Mouse (Mus musculus): ENCODE results near the gene Lancl2. TPM values are rescaled to one million over a fixed set of nuclear protein-coding genes. Genes with fewer than 3 reads are reported as not detected.

The Lancl2 gene
- polyA plus RNA-seq (2015; fragmentation: Nextera tagmentation; extraction: Ambion mirVana) = 72.0 and 80.2 TPM in 2 replicates

DNA sequence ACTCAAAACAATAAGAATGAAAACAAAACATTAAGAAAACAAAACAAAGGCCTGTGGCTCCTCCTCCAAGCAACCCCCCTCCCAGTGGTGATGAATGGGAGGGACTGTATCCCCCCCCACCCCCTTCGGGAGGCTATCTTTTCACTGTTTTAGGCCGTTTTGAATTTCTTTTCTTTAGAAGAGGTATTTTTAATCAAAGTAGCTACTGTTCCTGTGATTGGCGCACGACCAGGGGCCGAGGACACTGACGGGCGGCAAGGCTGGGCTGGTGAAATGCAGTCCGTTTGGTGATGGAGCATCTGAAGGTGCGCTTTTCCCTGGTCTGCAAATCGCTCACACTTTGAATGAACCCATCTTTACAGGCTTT is at the start of gene Lancl2:
Gene Lancl2 (plus strand): TSS at position 165 of the 367 bp plus-strand sequence.
- H3K4me2 ChIP-seq = peak within 1 kb of the TSS; percentile 65

DNA sequence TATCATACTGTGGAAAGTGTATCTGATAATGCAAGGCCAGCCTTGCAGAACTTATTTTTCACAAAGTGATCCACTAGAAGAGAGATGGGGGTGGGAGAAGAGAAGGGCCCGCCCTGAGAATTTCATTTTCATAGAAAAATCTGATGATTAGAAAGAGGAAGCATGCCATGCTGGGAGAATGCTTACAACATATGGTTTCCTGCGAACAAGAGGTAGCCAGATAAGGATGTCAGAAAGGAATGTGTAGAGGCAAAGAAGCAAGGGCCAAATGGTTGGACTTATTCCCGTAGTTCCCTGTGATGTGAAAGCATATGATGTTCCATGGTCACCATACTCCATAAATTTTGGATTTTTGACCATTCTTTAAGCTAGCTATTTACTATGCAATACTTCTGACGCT is 41.0 kb upstream of the Lancl2 start:
- no peaks in the 10 kb centered on the region for H3K9me3 ChIP-seq (replicated peaks)
- no peak overlapping the region for H3K27ac ChIP-seq (replicated peaks)
- ATAC-seq (ENCODE audit: low FRiP score) = no peak
- no peaks in the 10 kb centered on the region for H3K36me3 ChIP-seq
- H3K4me1 ChIP-seq = no peaks in the 10 kb centered on the region
- WGBS = 93% methylated on average over 4 of the region's 4 CpGs
- H3K4me3 ChIP-seq (replicated peaks) = no peak overlapping the region
- no peaks in the 10 kb centered on the region for H3K27me3 ChIP-seq (replicated peaks)
- no peak overlapping the region for H3K9ac ChIP-seq (replicated peaks)
- H3K4me2 ChIP-seq = no peak overlapping the region

More for the DNA sequence above, at the start of gene Lancl2:
- Histone ChIP-seq H3K4me3 (replicated peaks) (peak within 1 kb of the TSS; percentile 66), H3K9ac (replicated peaks) (peak within 1 kb of the TSS; percentile 88), H3K9me3 (replicated peaks) (no peaks in the 10 kb centered on the region), H3K36me3 (no peaks in the 10 kb centered on the region), H3K27me3 (replicated peaks) (no peaks in the 10 kb centered on the region), H3K4me1 (peaks cover 26% of the 10 kb centered on the region), H3K27ac (replicated peaks) (peak within 1 kb of the TSS; percentile 98)
- WGBS = 0% methylated on average over 10 of the region's 10 CpGs
- peak; percentile 54 for ATAC-seq (ENCODE audit: low FRiP score)

DNA sequence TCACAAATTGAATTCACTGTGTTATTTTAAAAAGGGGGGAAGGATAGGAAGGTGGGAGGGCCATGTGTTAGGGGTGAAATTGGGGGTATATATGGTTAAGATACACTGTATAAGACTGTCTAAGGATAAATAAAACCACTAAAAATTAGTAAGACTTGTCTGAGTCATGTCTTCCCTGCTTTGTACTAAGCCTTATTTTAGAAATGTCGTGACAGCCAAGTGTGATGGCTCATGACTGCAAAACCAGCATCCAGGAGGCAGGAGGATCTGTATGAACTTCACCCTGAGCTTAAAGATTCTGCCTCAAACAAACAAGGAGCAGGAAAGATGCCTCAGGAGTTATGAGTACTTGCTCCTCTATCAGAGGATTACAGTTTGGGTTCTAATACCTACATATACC is 18.2 kb upstream of the Lancl2 start:
- Histone ChIP-seq H3K4me1 (no peaks in the 10 kb centered on the region), H3K27ac (replicated peaks) (no peak overlapping the region), H3K9me3 (replicated peaks) (no peaks in the 10 kb centered on the region), H3K27me3 (replicated peaks) (no peaks in the 10 kb centered on the region), H3K4me2 (no peak overlapping the region), H3K9ac (replicated peaks) (no peak overlapping the region), H3K36me3 (peaks cover 13% of the 10 kb centered on the region; the same call in 1 of the 2 replicates), H3K4me3 (replicated peaks) (no peak overlapping the region)
- 91% methylated on average over 1 of the region's 1 CpGs for WGBS
- ATAC-seq (ENCODE audit: low FRiP score) = no peak

DNA sequence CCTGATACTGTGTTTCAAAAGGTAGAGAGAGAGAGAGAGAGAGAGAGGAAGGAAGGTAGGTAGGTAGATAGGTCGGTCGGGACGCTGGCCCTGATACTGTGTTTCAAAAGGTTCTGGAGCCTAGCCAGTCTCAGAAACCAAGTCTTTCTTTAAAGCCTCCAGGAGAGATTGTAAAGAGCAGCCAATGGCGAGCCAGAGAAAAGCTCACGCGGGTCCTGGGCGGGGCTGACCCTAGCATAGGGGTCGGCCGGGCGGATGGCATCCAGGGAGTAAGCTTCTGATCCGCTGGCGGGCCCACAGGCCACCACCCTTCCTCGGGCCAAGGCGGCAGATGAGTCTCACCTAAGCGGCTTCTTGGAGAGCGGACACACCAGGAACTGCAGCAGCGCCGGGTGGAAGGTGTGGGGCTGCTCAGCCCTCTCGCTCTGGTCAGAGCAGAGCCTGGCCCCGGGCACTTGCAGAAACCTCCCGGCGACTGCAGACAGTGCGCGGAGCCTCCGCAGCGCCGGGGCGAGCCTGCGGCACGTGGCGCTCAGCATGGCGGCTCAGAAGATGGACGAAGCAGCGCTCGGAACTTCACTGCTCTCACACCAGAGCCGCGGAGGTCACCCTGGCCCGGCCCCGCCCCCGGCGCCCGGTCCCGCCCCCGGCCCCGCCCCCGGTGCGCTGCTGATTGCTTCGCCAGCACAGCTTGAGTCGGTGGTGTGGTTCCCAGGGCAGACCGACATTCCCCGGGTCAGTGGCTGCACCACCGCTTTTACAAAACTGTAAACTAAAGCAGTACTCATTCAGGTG is 10.7 kb upstream of the Lancl2 start, which contains the start of gene Pyurf:
Gene Pyurf (minus strand): TSS at position 612 of the 795 bp plus-strand sequence.
- H3K27ac ChIP-seq (replicated peaks) = peak within 1 kb of the TSS; percentile 95
- peak within 1 kb of the TSS; percentile 89 for H3K9ac ChIP-seq (replicated peaks)
- peak within 1 kb of the TSS; percentile 85 for H3K4me3 ChIP-seq (replicated peaks)
- H3K9me3 ChIP-seq (replicated peaks) = no peaks in the 10 kb centered on the region
- ATAC-seq (ENCODE audit: low FRiP score) = peak; percentile 98
- H3K27me3 ChIP-seq (replicated peaks) = no peaks in the 10 kb centered on the region
- peak within 1 kb of the TSS; percentile 72 for H3K4me2 ChIP-seq
- under 1% methylated on average over 52 of the region's 52 CpGs for WGBS
- H3K36me3 ChIP-seq = peaks cover 11% of the 10 kb centered on the region; the same call in 1 of the 2 replicates
- 0 out of 2 replicates have a peak, but pooled peaks cover 5% of the 10 kb centered on the region for H3K4me1 ChIP-seq

DNA sequence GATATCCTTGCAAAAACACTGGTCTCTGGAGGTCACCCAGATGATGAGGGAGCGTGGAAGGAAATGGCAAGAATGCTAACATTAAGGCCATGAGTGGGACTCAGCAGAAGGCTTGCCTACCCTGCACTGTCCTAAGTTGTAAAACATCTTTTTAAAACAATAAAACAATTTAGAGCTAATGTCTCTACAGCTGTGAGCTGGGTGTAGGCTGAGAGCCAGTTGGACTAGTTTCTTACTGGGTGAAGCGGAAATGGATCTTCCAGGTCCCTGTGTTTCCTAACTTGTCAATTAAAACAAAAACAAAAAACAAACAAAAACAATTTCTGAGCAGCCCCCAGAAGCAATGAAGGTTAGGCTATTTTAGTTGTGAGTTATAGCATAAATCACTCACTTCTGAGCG is 9.2 kb upstream of the Lancl2 start:
- H3K27ac ChIP-seq (replicated peaks) = no peak overlapping the region
- H3K4me1 ChIP-seq = 0 out of 2 replicates have a peak, but pooled peaks cover 5% of the 10 kb centered on the region
- no peaks in the 10 kb centered on the region for H3K9me3 ChIP-seq (replicated peaks)
- 86% methylated on average over 3 of the region's 3 CpGs for WGBS
- H3K36me3 ChIP-seq = peaks cover 5% of the 10 kb centered on the region; the same call in 1 of the 2 replicates
- no peak overlapping the region for H3K4me2 ChIP-seq
- ATAC-seq (ENCODE audit: low FRiP score) = no peak
- no peak overlapping the region for H3K4me3 ChIP-seq (replicated peaks)
- no peak overlapping the region for H3K9ac ChIP-seq (replicated peaks)
- H3K27me3 ChIP-seq (replicated peaks) = no peaks in the 10 kb centered on the region

DNA sequence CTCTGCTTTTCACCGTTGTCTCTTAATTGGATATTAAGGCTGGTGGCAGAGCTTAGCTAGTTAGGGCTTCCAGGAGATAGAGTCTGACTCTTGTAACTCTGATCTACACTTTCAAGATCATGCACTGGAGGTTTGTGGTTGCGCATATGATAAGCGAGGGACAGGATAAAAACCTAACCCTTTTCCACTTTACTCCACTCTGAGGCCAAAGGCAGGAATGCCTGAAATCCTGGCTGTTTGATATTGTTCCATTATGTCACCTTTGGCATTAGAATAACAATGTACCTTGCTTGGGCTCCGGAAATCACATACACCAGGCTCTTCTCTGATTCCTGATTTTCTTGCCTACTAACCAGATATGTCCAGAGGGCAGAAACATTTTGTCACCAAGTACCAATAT is 654 bp upstream of the Lancl2 start:
- Histone ChIP-seq H3K9me3 (replicated peaks) (no peaks in the 10 kb centered on the region), H3K27me3 (replicated peaks) (no peaks in the 10 kb centered on the region), H3K9ac (replicated peaks) (peak overlapping the region; percentile 88), H3K4me3 (replicated peaks) (peak overlapping the region; percentile 66), H3K4me1 (peaks cover 26% of the 10 kb centered on the region), H3K27ac (replicated peaks) (peak overlapping the region; percentile 98), H3K4me2 (peak overlapping the region; percentile 65), H3K36me3 (no peaks in the 10 kb centered on the region)
- ATAC-seq (ENCODE audit: low FRiP score) = no peak
- 49% methylated on average over 4 of the region's 4 CpGs for WGBS

DNA sequence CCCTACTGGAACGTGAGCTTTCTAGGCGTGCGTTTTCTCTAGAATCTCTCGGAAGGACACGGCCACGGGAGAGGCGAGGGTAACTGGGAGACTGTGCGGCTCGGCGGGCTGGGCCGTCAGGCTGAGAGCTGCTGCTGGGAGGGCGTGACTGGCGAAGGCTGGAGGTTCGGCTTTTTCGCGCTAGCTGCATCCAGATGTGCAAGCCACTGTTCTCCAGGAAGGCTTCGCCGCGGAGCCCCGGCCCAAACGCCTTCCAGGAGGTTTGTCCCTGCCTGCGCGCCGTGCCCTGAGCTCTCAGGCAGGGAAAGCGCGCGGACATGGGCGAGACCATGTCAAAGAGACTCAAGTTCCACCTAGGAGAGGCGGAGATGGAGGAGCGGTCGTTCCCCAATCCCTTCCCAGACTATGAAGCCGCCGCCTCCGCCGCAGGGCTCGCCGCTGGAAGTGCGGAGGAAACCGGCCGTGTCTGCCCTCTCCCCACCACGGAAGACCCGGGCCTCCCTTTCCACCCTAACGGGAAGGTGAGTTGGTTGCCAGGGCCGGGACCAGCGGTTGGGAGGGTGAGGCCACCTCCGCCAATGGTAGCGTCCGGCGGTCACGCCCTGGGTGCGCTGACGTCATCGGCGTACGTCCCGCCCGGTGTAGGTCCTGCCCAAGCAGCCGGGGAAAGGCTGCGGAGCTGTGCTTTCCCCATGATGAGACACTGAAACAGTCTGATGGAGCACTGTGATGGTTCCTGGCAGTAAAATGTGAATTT is 581 bp downstream of the Lancl2 start:
- H3K4me3 ChIP-seq (replicated peaks) = peak overlapping the region; percentile 66
- peaks cover 26% of the 10 kb centered on the region for H3K4me1 ChIP-seq
- peak; percentile 99 for ATAC-seq (ENCODE audit: low FRiP score)
- H3K27ac ChIP-seq (replicated peaks) = peak overlapping the region; percentile 98
- no peaks in the 10 kb centered on the region for H3K9me3 ChIP-seq (replicated peaks)
- H3K36me3 ChIP-seq = no peaks in the 10 kb centered on the region
- under 1% methylated on average over 59 of the region's 59 CpGs for WGBS
- peak overlapping the region; percentile 65 for H3K4me2 ChIP-seq
- peak overlapping the region; percentile 88 for H3K9ac ChIP-seq (replicated peaks)
- H3K27me3 ChIP-seq (replicated peaks) = no peaks in the 10 kb centered on the region

DNA sequence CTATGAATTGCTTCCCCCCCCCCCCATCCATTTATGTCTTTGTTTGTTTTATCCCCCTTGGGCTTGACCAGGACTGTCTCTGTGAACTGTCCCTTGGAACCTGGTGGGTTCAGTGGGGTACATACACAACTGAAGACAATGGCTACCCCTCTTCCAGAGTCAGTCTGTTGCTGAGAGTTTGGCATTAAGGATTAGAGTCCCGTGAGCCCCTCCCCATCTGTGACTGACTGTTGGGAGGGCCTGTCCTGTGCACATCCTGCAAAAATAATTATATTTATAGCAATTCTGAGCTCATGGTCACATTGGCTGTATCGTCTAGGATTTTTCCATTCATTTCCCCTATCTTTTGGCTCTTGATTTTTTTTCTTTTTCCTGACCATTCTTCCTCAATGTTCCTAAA is 1.4 kb downstream of the Lancl2 start:
- peak; percentile 50 for ATAC-seq (ENCODE audit: low FRiP score)
- Histone ChIP-seq H3K9ac (replicated peaks) (peak overlapping the region; percentile 88), H3K27me3 (replicated peaks) (no peaks in the 10 kb centered on the region), H3K27ac (replicated peaks) (peak overlapping the region; percentile 98), H3K36me3 (no peaks in the 10 kb centered on the region), H3K9me3 (replicated peaks) (no peaks in the 10 kb centered on the region), H3K4me2 (peak overlapping the region; percentile 65), H3K4me1 (peaks cover 26% of the 10 kb centered on the region), H3K4me3 (replicated peaks) (peak overlapping the region; percentile 66)
- 25% methylated on average over 2 of the region's 2 CpGs for WGBS

DNA sequence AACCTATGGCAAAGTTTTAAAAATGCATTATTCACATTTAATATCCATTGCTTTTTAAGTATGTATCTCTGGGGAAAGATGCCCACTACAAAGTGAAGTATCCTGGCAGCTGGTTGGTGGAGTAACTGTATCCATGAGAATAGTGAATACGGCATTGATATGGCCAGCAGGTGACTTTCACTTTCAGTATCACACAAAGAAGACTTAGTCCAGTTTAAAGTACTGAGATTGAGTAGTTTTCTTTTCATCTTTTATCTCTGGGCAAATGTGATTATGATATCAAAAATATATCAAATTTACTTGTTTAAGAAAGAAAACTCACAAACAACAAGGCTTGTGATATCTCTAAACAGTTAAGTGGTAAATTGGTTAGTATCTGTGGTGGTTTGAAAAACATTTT is 4.4 kb downstream of the Lancl2 start:
- Histone ChIP-seq H3K27me3 (replicated peaks) (no peaks in the 10 kb centered on the region), H3K4me1 (peaks cover 21% of the 10 kb centered on the region), H3K27ac (replicated peaks) (no peak overlapping the region), H3K36me3 (no peaks in the 10 kb centered on the region), H3K4me2 (no peak overlapping the region), H3K9me3 (replicated peaks) (no peaks in the 10 kb centered on the region), H3K9ac (replicated peaks) (no peak overlapping the region), H3K4me3 (replicated peaks) (no peak overlapping the region)
- no peak for ATAC-seq (ENCODE audit: low FRiP score)
- 78% methylated on average over 1 of the region's 1 CpGs for WGBS

DNA sequence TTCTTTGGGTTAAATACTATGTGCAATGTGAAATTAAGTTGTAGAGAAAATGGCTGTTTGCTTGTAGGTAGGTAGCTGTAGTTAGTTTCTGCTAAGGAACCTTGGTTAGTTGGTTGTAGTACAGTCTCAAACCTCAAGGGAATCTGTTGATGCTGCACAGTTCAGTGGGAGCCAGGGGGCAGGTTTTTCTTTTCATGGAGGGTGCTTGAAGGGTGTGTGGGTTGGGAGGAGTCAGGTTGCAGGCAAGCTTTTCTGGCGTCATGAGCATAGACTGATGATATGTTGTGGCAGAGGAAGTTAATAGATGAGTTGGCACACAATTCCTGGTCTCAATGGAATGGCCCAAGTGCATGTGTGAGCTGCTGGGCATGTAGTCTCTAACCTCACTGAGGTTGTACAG is 9.4 kb downstream of the Lancl2 start:
- WGBS = 42% methylated on average over 1 of the region's 1 CpGs
- ATAC-seq (ENCODE audit: low FRiP score) = no peak
- no peaks in the 10 kb centered on the region for H3K9me3 ChIP-seq (replicated peaks)
- H3K4me2 ChIP-seq = no peak overlapping the region
- H3K9ac ChIP-seq (replicated peaks) = no peak overlapping the region
- no peak overlapping the region for H3K27ac ChIP-seq (replicated peaks)
- peaks cover 10% of the 10 kb centered on the region for H3K36me3 ChIP-seq
- 0 out of 2 replicates have a peak, but pooled peaks cover 3% of the 10 kb centered on the region for H3K4me1 ChIP-seq
- no peak overlapping the region for H3K4me3 ChIP-seq (replicated peaks)
- no peaks in the 10 kb centered on the region for H3K27me3 ChIP-seq (replicated peaks)

DNA sequence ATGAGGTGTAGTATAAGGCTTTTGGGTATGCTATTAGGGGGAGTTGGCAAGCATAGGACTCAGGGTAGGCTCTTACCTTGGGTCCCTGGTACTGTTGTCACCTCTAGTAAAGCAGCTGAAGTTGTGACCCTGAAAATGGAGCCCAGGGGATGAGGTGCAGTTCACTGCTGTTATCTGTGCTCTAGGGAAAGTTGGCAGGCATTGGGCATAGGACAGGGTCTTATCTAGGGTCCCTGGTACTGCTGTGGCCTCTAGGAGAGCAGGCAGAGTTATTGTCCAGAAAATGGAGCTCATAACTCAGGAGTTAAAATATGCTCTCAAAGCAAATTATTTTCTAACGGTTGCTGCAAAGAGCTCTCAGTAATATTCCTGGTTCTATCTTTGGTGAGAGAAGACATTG is 19.0 kb downstream of the Lancl2 start:
- no peak overlapping the region for H3K4me2 ChIP-seq
- H3K36me3 ChIP-seq = peaks cover 16% of the 10 kb centered on the region
- H3K27ac ChIP-seq (replicated peaks) = no peak overlapping the region
- no peak overlapping the region for H3K9ac ChIP-seq (replicated peaks)
- WGBS = 92% methylated on average over 1 of the region's 1 CpGs
- H3K4me3 ChIP-seq (replicated peaks) = no peak overlapping the region
- H3K27me3 ChIP-seq (replicated peaks) = no peaks in the 10 kb centered on the region
- ATAC-seq (ENCODE audit: low FRiP score) = no peak
- H3K4me1 ChIP-seq = no peaks in the 10 kb centered on the region
- H3K9me3 ChIP-seq (replicated peaks) = no peaks in the 10 kb centered on the region
